Mouse (Mus musculus) bone marrow macrophage, adult 2 months (primary cell): ENCODE data around the gene Map4k5.

Experiments used
- CTCF ChIP-seq: IDR thresholded peaks from 2 replicates; pipeline ENCODE4 v1.5.1; 2012; ENCODE audit warnings: low read depth, mild to moderate bottlenecking, low read length, moderate library complexity
- POLR2A ChIP-seq: IDR thresholded peaks from 2 replicates; pipeline ENCODE4 v1.6.1; 2012; ENCODE audit warnings: mild to moderate bottlenecking, low read depth, low read length, borderline replicate concordance

DNA sequence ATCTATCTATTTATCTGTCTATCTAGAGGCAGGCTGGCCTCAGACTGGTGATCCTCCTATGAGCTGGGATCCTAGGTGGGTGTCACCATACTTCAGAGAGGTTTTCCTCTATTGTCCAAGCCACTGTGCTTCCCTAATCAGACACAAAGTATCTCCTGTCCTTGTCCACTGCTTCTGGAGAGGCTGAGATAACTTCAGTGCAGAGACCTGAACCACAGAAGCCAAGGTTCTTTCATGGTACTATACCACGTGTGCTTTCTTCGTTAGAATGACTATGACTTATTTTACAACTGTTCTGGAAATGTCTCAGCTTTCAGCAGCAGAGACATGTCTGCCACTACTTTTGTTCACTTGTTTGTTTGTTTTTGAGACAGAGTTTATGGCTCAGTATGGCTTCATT, 124.2 kb downstream of the Map4k5 start:
- TF ChIP-seq CTCF (no peak), POLR2A (no peak)
